Mouse (Mus musculus) CH12.LX (cell line): ENCODE data around the gene Me3.

ENCODE experiments used
- BHLHE40 ChIP-seq: IDR thresholded peaks from 2 replicates; pipeline ENCODE4 v1.6.1; 2011; ENCODE audit warnings: mild to moderate bottlenecking, low read depth, low read length, improper control_type of control experiment
- CHD2 ChIP-seq: IDR thresholded peaks from 2 replicates; pipeline ENCODE4 v1.6.1; 2011; ENCODE audit warnings: low read length, improper control_type of control experiment
- CTCF ChIP-seq, 2 experiments: IDR thresholded peaks in 1 of 2; conservative IDR thresholded peaks in 1 of 2; 2 replicates each; pipeline ENCODE4 v1.5.1; 2011 to 2012; ENCODE audit warnings: low read depth in 2 of 2, low read length in 2 of 2, improper control_type of control experiment in 1 of 2, inconsistent platforms in 1 of 2, mild to moderate bottlenecking in 1 of 2, moderate library complexity in 1 of 2
- EP300 ChIP-seq: IDR thresholded peaks from 2 replicates; pipeline ENCODE4 v1.6.1; 2011; ENCODE audit warnings: low read length, improper control_type of control experiment
- GABPA ChIP-seq: IDR thresholded peaks from 2 replicates; pipeline ENCODE4 v1.6.1; 2012; ENCODE audit warnings: low read depth, low read length, improper control_type of control experiment, inconsistent platforms; ENCODE audit not compliant: insufficient replicate concordance
- JUND ChIP-seq: conservative IDR thresholded peaks from 2 replicates; pipeline ENCODE4 v1.6.1; 2011; ENCODE audit warnings: low read depth, low read length, improper control_type of control experiment
- KAT2A ChIP-seq: IDR thresholded peaks from 2 replicates; pipeline ENCODE4 v1.6.1; 2012; ENCODE audit warnings: low read length, improper control_type of control experiment, inconsistent platforms; ENCODE audit not compliant: insufficient replicate concordance
- MAX ChIP-seq: IDR thresholded peaks from 2 replicates; pipeline ENCODE4 v1.6.1; 2011; ENCODE audit warnings: low read length, improper control_type of control experiment
- MAZ ChIP-seq: IDR thresholded peaks from 2 replicates; pipeline ENCODE4 v1.6.1; 2012; ENCODE audit warnings: low read depth, mild to moderate bottlenecking, inconsistent platforms, low read length, improper control_type of control experiment, moderate library complexity
- RCOR1 ChIP-seq: conservative IDR thresholded peaks from 2 replicates; pipeline ENCODE4 v1.6.1; 2012; ENCODE audit warnings: low read depth, mild to moderate bottlenecking, inconsistent platforms, low read length, improper control_type of control experiment
- USF1 ChIP-seq: IDR thresholded peaks from 2 replicates; pipeline ENCODE4 v1.6.1; 2014; ENCODE audit warnings: low read depth, mild to moderate bottlenecking, inconsistent platforms, low read length, improper control_type of control experiment
- ZC3H11A ChIP-seq: IDR thresholded peaks from 2 replicates; pipeline ENCODE4 v1.6.1; 2012; ENCODE audit warnings: low read depth, mild to moderate bottlenecking, inconsistent platforms, low read length, improper control_type of control experiment

- TF ChIP-seq CHD2 (no peak), CTCF (conservative IDR thresholded peaks at IDR 0.05 in 1 of 2, IDR thresholded peaks at IDR 0.05 in 1 of 2; ENCODE audit: low read depth in 2 of 2, low read length in 2 of 2) (no peak), JUND (no peak), EP300 (no peak), KAT2A (no peak), RCOR1 (no peak), ZC3H11A (no peak), MAZ (no peak), GABPA (no peak), BHLHE40 (no peak), USF1 (no peak), MAX (no peak)
Measured at GRCm38 (mm10) chr7:89681666-89682470, 49.7 kb downstream of the Me3 start.
